Mouse (Mus musculus): Measurements from ENCODE around the gene Nlgn2.

Nlgn2 gene

DNA sequence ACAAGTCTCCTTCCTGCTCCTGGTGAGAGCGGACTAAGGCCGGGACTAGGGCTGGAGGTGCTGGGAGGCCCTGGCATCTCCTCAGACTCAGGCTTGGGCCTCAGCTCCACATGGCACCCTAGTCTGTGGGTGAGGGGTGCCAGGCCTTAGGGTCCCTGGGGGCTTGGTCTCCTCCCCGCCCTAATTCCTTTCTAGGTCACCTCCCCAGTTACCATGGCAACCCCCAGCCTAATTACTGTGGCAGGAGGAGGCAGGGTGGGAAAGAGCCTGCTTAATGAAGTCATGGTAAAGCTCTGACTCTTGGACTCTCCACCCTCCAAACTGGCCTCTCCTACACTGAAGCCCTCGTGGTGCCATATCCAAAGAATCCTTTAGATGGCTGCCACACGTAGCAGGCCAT lies 8.8 kb downstream of the Nlgn2 start:
- no peak for DNase-seq (ENCODE audit: low read depth, low spot score)

DNA sequence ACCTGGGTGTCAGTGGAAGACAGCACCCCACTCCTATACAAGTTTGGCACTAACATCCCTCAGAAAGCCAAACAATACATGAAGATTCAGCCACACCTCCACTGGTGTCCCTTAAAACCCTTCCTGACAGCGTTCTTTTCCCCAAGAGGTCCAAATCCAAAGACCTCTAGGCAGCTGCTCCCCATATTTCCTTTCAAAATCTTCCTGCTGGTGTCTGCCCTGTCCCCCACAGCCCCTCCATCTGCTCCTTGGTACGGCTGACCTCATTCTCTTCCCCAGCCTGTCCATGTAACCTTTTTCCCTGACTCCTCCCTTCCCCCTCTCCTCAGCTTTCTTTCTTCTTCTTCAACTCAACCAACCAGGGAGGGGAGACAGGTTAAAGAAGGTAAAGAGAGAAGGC lies 14.1 kb downstream of the Nlgn2 start:
- no peak for DNase-seq (ENCODE audit: low read depth, low spot score)

DNA sequence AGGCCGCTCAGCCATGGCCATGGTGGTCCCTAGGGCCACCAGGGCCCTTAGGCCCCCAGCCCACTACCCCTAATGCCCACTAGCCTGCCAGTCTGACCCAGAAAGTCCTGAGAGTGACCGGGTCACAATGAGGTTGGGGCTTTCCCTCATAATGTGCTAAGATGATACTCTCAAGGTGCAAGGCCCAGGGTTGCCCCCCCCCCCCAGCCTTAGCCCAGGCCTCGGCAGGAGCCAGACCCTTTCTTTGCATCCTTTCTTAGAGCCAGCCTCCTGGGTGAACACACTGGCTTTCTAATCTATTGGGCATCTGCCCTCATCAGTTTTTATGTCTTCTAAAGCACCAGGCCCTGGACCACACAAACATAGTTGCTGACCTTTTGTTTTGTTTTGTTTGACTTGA lies 15.5 kb downstream of the Nlgn2 start, which contains the start of gene Spem1:
Gene Spem1, minus strand, starts transcription at position 101 of the 400 bp plus-strand sequence.
- no peak for DNase-seq (ENCODE audit: low read depth, low spot score)

DNA sequence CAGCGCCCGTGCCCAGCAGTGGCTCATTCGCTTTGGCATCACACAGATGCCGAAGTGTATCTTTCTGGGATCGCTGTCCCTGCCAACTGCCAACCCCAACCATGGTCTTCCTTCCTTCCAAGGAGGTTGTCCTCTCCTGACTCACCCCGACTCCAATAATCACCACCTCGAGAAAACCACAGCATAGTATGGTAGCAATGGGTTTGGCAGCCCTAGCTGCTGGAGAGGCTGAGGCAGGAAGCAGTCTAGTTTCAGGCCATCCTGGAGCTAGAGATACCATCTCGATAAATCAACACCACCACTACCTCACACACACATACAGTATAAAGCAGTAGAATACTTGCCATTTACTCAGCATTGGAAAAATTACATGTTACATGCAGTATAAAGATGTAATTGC lies 18.7 kb downstream of the Nlgn2 start:
- no peak for DNase-seq (ENCODE audit: low read depth, low spot score)

DNA sequence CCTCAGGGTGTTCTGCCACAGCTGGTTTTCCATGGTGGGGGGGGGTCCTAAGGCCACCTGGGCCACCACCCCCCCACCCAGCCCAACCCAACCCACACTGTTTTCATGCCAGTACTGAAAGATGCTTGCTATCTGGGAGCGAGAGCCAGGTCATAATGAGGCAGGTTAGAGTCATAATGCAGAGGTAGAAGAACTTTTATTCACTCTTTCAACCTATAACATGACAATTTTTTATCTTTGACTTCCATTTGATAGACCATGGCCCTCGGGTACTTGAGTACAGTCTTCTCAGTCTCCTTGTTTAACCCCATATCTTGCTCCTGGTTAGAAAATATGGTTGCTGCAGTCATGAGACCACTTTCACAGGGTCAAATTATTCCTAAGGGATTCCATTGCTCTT lies 19.2 kb downstream of the Nlgn2 start, which contains the start of gene Spem2:
Gene Spem2, minus strand, starts transcription at position 101 of the 400 bp plus-strand sequence.
- DNase-seq (ENCODE audit: low read depth, low spot score), result no peak

DNA sequence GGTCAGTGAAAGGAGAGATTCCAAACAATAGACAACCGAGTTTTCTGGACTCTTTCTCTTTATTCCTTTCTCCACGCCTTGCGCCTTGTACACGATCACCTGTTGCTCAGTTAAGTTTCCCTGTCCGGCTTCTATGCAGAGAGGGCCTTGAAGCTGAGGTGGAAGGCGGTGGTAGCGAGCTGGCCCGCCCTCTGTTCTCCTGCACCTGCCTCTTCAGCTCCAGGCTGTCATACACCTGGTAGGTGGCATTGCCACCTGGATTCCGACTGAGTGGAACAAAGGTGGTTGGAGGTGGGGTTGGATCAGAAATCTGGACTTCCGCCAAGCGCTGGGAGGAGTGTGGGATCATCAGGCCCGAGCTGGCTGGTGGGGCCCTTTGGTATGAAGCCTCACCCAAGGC lies 21.1 kb downstream of the Nlgn2 start:
- no peak for DNase-seq (ENCODE audit: low read depth, low spot score)

DNA sequence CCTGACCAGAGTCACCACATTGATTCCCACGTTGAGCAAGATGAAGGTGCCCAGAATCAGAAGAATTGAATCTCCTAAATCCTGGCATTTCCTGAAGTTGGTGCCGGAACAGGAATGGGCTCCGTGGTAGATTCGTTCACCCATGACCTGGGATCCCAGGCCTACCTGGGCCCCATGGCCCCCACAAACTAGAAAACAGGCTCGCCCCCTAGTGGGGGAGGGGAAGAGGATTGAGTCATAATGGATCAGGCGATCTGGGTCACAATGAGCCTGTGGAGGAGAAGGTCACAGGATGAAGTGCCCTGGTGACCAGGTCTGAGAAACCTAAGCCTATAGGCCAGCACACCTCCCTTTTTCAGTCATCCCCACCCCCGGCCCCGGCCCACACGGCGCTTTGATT lies 22.4 kb downstream of the Nlgn2 start, which contains the start of gene Gm39566:
Gene Gm39566, minus strand, starts transcription at position 144 of the 400 bp plus-strand sequence.
- no peak for DNase-seq (ENCODE audit: low read depth, low spot score)

DNA sequence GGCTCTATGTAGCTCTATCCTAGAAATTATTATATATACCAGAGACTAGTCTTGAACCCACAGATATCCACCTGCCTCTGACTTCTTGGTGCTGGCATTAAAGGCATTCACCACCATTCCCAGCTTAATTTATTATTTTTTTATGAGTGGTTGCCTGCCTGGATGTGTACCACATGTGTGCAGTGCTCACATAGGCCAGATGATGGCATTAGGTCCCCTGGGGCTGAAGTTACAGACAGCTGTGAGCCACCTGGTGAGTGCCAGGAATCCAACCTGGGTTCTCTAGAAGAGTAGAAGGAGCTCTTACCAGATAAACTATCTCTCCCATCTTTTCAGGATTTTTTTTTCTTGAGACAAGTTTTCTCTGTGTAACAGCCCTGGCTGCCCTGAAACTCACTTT lies 27.3 kb downstream of the Nlgn2 start:
- no peak for DNase-seq (ENCODE audit: low read depth, low spot score)

DNA sequence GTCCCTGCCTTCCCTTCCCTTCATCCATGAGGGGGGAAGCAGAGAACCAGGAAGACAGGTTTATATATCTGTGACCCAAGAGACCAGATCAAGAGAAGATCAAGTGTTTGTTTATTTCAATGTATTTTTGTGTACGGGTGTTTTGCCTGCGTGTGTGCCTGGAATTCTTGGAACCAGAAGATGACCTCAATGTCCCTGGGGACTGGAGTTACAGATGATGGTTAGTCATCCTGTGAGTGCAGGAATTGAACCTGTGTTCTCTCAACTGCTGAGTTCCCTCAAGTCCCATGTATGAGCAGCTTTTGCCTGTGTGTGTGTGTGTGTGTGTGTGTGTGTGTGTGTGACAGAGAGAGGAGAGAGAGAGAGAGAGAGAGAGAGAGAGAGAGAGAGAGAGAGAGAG lies 29.9 kb downstream of the Nlgn2 start:
- DNase-seq (ENCODE audit: low read depth, low spot score), result no peak

DNA sequence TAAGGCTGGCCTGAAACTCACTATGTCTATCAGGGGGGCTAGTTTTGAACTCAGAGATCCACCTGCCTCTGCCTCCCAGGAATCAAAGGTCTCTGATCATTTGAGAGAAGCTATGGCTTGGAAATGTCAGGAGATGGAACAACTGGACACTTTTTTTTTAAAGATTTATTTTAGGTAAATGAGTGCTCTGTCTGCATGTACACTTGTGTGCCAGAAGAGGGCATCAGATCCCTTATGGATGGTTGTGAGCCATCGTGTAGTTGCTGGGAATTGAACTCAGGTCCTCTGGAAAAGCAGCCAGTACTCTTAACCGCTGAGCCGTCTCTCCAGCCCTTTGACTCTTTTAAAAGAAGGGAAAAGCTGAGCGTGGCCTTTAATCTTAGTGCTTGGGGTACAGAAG lies 31.2 kb downstream of the Nlgn2 start:
- no peak for DNase-seq (ENCODE audit: low read depth, low spot score)

DNA sequence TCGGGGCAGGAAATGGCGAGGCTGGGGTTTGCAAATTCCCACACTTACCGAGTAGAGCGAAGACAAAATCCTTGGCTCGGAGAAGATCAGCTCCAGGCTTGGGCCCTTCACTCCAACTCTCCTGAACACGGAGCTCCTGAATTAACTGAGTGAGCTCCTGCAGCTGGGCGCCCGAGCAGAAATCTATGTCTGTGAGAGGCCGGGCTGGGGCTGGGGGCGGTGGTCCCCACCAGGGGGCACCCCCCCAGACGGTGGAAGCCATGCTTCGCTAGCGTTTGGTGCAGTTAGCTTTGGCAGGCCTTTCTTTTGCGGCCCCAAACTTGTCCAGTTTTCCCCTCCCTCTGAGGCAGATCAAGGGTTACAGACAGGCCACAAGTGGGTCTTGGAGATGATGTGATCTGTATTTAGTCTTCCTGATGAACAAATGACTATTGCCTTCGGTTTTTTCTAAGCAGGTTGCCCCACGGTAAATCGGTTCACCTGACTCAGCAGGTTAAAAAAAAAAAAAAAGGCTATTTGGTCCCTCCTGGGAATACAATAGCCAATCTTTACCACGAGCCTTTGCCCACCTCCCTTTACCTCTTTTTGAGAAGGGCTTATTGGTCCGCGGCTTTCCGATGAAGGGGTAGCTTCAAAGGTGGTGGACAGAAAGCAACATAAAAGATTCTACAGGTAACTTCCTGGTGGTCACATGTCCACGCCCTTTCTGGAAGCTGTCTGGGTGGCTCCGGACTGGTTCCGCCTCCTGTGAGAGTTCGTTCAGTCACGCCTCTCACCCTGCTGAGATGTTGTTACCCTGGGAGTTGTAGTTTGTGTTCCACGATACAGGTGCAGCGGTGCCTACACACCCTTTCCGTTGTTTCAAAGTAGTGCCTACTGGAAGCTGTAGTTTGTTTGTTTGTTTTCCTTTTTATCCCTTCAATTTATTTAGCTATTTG lies 32.3 kb downstream of the Nlgn2 start, which contains the start of gene Tmem102:
Gene Tmem102, minus strand, starts transcription at position 653 of the 938 bp plus-strand sequence.
- no peak for DNase-seq (ENCODE audit: low read depth, low spot score)

DNA sequence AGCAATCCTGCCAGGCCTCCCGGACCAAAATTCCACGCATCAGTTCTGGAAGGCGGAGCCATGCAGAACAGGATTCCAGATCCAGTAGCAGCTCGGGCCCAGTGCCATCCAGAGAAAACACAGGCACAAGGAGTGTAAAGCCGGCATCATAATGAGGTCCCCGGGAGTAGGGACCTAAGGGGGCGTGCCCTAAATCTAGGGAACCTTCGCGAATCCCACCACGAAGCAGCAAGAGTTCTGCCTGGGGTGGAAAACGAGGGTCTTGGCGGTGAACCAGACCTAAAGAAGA lies 33.0 kb downstream of the Nlgn2 start:
- no peak for DNase-seq (ENCODE audit: low read depth, low spot score)

DNA sequence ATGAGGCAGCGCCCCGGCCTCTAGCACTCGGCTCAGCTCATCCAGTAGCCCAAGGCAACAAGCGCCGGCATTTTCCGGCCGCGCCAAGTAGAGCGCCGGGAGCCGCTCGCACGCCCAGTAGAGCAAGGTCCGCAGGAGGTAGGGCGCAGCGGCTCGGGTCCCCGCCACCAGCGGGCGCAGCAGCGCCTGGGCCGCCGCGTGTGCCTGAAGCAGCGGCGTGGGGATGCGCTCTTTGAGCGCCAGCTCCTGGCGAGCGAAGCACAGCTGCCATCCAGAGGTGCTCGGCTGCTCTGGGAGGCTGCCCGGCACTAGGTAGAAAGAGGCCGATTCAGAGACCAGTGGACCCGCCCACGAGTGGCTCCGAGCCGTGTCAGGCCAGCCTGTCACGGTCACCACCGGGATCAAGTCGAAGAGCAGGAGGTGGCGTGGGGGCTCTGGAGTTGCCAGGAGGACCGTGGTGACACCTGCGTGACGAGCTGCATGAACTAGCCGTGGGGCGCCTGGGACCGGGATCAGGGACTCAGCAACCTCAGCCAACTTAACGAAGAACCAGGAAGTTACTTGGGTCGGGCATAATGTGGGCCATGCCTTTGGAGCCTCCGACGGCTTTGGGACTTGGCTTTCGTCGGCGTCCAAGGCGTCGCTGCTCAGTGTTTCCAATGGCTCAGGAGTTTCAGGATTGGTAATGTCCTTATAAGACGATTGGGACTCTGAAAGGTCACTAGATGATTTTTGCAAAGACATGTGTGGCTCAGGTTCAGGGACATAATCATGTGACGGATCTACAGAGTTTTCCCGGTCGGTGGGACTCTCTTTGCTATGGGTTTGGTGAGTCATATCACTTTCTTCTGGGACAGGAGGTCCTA lies 33.6 kb downstream of the Nlgn2 start:
- peak; percentile 74 for DNase-seq (ENCODE audit: low read depth, low spot score)

DNA sequence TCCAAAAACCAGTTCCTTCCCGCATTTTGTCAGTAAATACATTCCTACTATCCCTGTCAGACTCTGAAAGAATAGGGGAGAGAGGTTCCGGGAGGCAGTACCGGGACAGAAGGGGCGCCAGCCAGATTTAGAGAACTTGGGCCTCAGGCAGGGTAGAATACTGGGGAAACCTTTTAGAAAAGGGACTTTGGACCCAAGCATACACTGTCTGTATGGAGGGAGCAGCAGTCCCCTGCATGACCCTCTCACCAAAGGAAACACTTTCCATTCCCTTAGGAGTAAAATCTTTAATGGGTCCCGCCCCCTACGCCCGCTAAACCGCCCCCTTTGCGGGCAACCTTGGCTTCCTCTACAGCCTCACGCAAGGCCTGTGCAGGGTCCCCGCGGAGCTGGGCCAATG lies 34.3 kb downstream of the Nlgn2 start:
- DNase-seq (ENCODE audit: low read depth, low spot score), result no peak

DNA sequence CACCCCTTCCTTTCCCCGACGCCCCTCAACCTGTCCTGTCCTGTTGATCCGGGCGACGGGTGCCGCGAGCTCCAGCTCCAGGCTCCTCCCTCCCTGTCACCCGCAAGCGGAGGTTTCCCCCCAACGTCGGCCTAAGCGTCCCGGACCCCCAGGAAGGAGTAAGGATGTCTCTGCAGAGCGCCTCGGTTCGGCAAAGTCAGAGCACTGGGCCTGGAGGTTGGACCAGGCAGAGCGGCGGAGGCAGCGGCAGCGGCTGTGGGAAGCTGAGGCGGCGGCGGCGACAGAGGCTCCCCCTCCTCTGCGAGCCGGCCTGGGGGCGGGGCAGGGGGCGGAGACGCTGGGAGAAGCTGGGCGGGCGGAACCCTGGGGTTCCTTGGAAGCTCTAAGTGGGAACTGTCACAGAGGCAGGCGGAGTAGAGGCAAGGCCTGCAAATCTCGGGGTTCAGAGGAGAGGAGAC lies 34.9 kb downstream of the Nlgn2 start:
- DNase-seq (ENCODE audit: low read depth, low spot score), result peak; percentile 41

DNA sequence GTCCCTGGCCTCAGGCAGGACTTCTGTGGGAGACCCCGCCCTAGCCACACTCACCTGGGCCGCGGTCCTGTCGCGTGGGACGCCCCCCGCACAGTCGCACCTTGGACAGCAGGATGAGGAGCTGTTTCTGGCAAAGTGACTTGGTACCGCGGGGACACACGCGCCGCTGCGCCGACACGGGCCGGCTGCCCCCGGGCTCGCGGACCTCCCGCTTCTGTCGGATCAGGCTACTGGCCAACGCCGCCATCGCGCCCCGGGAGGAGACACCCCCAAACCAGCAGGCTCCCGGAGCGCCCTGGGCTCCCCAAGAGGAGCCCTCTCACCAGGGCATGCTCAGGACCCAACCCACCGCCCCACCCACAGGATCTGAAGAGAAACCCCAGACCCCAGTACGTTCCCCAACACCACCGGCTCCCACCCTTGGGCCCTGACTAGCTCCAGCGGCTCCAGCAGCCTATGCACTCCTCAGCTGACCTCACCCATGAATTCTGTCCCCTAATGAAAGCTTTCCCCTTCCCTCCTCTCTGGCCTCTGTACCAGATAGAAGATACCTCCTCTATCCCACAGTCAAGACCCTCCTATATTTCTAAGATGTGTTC lies 36.1 kb downstream of the Nlgn2 start, which contains the start of gene Fgf11:
Gene Fgf11, minus strand, starts transcription at position 479 of the 599 bp plus-strand sequence.
- no peak for DNase-seq (ENCODE audit: low read depth, low spot score)

DNA sequence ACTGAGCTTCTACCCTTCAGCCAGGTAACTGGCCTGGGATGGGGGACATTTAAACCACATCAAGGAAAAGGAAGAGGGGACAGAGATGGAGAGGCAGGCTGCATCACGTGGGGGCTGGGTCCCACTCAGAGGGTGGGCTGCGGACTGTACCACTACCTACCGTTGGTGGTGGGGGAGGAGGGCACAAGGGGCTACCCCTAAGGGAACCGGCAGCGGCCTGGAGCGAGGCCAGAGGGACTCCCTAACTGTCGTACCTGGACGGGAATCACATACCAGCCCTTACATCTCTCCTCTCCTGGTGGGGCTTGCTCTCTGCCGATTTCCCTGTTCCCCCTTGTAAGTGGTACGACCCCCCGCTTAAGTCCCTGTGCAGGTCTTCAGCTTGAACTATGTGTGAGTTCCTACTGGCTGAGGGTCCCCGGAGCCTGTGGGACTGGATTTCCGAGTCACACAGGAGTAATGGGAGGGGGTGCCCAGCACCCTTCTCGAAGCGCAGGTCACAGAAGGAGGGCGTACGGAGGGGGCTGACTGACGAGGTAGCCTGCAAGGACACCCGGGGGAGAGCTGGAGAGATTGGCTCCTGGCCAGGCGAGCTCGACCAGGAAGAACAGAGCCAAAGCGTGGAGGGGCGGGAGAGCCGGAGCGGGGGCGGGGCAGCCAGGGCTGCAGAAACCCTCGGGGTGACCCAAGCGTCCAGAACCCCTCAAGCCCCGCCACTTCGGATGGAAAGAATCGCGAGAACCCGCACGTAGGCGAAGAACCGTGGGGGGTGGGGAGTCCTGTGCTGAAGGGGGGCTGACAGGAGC lies 37.0 kb downstream of the Nlgn2 start:
- DNase-seq (ENCODE audit: low read depth, low spot score), result peak; percentile 84

DNA sequence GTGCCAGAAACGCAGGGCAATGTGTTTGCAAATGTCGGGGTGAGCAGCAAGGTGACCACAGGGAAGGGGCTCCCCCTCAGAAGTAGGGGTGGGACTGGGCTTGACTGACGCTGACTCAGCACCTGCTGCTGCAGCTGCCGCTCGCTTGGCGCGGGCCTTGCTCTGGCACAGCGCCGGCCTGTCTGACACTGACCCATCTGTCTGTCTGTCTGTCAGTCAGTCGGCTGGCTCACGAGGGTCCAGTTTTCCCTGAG lies 37.5 kb downstream of the Nlgn2 start:
- DNase-seq (ENCODE audit: low read depth, low spot score), result no peak

DNA sequence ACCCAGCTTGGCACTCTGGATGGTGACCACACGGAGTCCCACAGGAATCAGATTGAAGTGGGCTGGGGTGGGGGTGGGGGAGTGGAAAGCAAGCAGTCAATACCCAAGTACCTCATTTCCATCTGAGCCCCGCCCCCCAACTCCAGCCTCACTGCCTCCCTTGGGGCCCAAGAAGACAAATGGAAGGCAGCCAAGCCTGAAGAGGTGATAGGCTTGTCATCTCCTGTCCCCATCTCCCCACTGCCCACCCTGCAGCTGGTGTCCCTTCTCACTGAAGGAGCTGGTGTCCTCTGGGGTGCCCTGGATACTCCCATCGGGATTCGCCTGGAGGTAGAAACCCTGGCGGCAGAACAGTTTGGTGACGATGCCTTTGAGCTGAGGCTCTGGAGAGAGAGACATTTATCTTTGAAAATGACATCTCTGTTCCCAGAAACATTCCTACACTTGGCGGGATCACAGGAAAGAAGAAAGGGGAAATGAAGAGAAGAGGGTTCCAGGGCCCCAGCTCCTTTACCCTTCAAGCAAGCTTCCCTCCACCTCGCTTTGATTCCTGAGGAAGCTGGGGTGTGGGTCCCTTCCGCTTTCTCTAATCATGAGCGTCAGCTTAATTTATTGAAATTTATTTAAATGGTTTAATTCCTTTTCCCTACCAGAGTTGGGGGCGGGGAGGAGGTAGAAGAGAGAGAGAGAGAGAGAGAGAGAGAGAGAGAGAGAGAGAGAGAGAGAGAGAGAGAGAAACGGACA lies 38.0 kb downstream of the Nlgn2 start:
- DNase-seq (ENCODE audit: low read depth, low spot score), result peak; percentile 50

DNA sequence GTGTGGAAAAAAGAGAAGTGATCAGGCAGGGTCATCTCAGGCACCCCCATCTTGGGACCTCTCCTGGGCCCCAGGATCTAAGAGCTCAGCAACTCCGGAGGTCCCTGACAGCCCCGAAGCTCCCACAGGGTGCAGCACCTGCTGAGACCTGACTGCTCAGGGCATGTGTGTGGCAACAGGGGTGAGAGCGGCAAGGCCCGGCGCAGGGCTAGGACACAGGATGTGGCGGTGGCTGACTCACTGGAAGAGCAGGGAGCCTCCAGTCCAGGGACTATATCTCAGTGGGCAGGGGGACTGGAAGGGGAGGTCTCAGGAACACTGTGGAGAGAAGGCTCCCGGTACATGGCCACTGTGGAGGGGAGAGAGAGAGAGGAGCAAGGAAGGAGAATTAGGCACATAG lies 39.7 kb downstream of the Nlgn2 start:
- DNase-seq (ENCODE audit: low read depth, low spot score), result no peak
